Mouse (Mus musculus): Measurements from ENCODE around the gene Aifm2.

Aifm2 gene

GRCm38 (mm10) chr10:61717406-61718296 lies 2.6 kb downstream of the Aifm2 start:
- DNase-seq, result no peak

DNA sequence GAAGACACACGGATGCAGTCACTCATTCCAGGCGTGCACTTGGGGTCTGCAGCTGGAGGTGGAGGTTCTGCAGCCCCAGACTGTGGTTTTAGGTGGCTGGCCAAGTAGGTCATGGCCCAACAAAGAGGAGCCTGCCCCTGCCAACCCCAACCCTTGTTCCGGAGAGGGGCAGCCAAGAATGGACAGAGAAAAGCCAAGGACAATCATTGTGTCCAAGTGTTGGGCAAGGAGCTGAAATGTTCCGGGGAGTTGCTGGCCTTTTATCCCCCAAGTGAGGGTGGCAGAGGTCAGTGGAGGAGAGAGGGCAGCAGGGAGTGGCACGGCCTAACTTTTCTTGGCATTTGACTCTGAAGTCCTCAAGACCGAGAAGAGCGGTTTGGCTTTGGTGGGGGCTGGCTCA lies 5.3 kb downstream of the Aifm2 start:
- DNase-seq, result no peak

GRCm38 (mm10) chr10:61722215-61722614 lies 7.2 kb downstream of the Aifm2 start:
- DNase-seq, result no peak

DNA sequence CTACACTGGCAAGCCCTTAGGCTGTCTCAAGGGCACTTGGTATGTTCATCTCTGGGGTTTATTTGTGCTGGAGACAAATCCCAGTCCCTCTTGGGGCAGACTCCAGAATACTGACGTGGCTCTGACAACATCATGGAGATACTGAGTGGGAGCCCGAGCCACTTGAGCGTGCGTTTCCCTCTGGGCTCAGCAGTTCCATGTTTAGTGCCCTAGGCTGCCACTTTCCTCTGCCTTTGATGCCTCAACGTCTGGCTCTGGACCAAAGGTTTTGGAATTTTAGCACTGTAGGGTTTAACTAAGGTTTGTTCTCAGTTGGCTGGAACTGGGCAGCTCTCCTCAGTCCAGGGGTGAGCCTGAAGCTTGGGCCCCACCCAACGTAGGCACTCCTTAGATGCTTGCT lies 8.2 kb downstream of the Aifm2 start:
- no peak for DNase-seq

- no peak for DNase-seq
Measured at GRCm38 (mm10) chr10:61729181-61729580, 14.1 kb downstream of the Aifm2 start.

GRCm38 (mm10) chr10:61730171-61730570 lies 15.1 kb downstream of the Aifm2 start:
- DNase-seq, result no peak

DNA sequence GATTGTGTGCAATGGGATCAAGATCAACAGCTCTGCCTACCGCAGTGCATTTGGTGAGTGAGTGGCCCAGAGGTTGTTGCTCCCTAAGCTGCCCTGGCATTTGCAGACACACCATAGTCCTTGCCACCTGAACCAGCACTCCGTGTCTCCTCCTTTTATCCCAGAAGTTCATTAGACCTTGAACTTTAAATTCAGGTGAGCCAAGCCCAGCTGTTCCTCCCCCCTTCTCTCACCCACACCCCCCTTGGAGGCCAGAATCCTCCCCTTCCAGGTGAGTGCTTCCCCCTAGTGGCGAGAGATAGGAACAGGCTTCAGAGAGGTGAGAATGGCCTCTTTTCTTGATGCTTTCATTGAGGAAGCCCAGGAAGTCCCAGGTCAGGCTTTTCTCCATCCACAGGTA lies 19.3 kb downstream of the Aifm2 start:
- DNase-seq, result no peak

DNA sequence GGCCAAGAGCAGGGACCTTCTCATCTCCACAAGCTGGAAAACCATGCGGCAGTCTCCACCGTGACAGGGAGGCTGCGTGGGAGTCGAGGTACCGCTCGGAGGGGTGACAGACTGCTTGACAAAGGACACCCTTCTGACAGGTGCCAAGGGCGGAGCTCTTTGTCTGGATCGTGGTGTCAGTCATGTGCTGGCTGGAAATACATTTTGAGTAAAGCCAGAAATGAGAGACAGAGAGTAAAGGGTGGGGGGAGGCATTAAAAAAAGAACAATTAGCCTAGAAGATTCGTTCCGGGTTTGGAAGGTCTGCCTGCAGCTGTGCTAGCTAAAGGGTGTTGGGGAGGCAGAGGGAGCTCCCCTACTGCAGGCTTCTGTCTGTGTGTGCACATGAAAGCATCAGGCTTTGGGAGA lies 21.6 kb downstream of the Aifm2 start:
- DNase-seq, result no peak

DNA sequence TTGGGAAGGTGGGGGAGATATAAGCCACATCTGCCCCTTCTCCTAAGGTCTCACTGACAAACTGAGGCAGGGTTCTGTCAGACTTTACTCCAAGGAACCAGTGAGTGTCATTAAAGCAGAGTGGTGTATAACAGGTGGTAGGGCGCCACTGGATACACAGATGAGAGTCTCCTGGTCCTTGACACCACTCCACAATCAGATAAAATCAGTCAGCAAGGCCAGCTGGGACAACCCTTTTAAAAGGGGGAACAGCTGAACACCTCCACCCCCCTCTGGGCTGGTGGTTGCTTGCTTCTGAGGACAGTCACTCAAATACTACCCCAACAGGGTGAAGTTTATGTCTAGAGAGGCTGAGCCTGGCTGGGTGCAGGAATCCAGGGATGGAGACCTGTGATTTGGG lies 22.5 kb downstream of the Aifm2 start:
- DNase-seq, result no peak

- no peak for DNase-seq
Measured at GRCm38 (mm10) chr10:61738126-61738525, 23.1 kb downstream of the Aifm2 start.

DNA sequence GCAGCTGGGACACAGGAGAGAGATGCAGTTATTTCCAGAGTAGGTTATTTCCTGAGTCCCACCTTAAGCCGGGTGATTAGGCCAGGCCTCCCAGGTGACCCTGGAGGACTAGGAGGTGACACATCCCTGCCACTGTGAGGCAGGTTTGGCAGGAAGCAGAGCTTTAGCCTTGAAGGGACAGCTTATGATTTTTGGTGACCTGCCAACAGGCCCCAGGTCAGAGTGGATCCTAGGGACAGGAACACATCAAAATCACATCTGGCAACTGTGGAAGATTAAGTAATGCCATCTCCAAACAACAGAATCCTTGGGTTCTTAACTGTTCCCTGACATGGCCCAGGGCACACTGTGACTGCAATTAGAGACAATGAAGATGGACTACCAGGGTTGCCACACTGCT lies 26.2 kb downstream of the Aifm2 start:
- no peak for DNase-seq

GRCm38 (mm10) chr10:61741873-61742272 lies 26.8 kb downstream of the Aifm2 start:
- DNase-seq, result no peak

- DNase-seq, result no peak
Measured at GRCm38 (mm10) chr10:61742336-61742735, 27.3 kb downstream of the Aifm2 start.

GRCm38 (mm10) chr10:61745133-61745532 lies 30.1 kb downstream of the Aifm2 start:
- DNase-seq, result peak; percentile 37

- no peak for DNase-seq
Measured at GRCm38 (mm10) chr10:61747302-61747701, 32.2 kb downstream of the Aifm2 start.

DNA sequence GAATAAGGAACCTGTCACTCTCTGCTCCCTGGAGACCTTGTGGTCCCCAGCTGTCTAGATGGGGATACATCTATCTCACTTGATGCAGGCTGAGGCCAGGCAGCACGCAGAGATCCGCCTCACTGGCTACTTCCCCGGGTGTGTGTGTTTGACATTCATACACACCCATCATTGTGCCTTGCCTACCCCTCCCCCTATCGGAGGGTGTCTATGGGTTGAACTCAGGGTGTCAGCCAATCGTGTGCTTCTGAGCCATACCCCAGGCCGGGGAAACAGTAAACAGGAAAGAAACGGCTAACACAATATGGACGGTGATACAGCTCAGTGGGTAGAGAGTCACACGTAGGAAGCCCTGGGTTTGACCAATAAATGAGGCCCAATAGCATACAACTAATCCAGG lies 35.0 kb downstream of the Aifm2 start:
- DNase-seq, result no peak

- DNase-seq, result peak; percentile 55
Measured at GRCm38 (mm10) chr10:61751534-61752219, 36.6 kb downstream of the Aifm2 start.

DNA sequence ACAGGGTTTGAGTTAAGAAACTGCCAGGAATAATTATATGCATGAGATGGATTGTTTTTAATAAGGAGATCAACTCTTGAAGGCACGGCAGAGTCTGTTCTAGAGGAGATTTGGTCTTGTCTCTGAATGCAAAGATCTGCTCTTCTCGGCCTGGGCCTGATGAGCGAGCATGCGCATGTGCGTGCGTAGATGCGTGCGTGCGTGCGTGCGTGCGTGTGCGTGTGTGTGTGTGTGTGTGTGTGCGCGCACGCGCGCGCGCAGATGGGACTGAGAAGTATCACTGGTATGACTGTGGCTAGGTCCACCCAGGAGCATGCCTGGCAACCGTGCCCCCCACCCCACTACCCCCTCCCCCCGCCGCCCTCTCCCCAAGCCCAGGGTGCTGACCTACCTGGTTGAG lies 38.0 kb downstream of the Aifm2 start:
- no peak for DNase-seq

GRCm38 (mm10) chr10:61757022-61757421 lies 42.0 kb downstream of the Aifm2 start:
- DNase-seq, result no peak

GRCm38 (mm10) chr10:61758904-61759303 lies 43.8 kb downstream of the Aifm2 start:
- DNase-seq, result no peak

- no peak for DNase-seq
Measured at GRCm38 (mm10) chr10:61759869-61760268, 44.8 kb downstream of the Aifm2 start.

- no peak for DNase-seq
Measured at GRCm38 (mm10) chr10:61764689-61765088, 49.6 kb downstream of the Aifm2 start.

GRCm38 (mm10) chr10:61765558-61765957 lies 50.5 kb downstream of the Aifm2 start:
- DNase-seq, result no peak

DNA sequence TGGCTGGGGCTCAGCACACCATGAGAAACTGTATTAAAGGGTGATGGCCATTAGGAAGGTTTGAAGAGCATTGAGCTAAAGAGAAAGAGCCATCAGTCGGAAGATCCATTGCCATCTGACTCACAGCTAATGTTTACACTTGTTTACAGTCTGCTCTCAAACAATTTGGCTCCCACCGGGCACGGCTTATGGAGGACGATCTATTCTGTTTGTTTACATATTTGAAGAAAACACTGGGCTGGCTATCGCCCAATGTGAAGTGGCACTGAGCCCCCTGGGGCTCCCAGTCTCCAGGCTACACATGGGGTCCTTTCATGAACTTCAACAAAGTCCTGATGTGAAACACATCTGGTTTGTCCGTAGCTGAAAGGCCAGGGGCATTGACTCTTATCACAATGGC lies 51.7 kb downstream of the Aifm2 start:
- no peak for DNase-seq

Data from liver (tissue).